ENCODE assay signal across 8 mouse cellular contexts in genomic region chr16:72028798-72029197, GRCm38 (mm10).
DNase-seq lines count a peak whose midpoint lies in the region; ATAC-seq and TF ChIP-seq lines count a peak whose summit lies in the region.

No protein-coding gene starts in this region.

- peak overlapping the region; percentile 61 for H3K4me2 ChIP-seq in limb, embryonic 14.5 days (replicated peaks; ENCODE audit: low read depth, low read length, severe bottlenecking)
- H3K4me2 ChIP-seq in stomach, embryonic 15.5 days = peak overlapping the region; percentile 71

- H3K27me3 ChIP-seq in limb, embryonic 14.5 days (ENCODE audit: control insufficient read depth, insufficient read depth, low read length) = peaks cover 20% of the 10 kb centered on the region
- peaks cover 11% of the 10 kb centered on the region; the same call in 1 of the 2 replicates for H3K27me3 ChIP-seq in stomach, embryonic 15.5 days (replicated peaks)

- DNase-seq in kidney, postnatal 4 days = peak; percentile 11 to 27
- no peak for DNase-seq in kidney, adult 8-10 months
- peak; percentile 54 for DNase-seq in embryo, embryonic 9.5 days (ENCODE audit: extremely low spot score)
- DNase-seq in frontal cortex, postnatal 25 days (ENCODE audit: low spot score in 2 of 2) = peak; percentile 7 to 26
- no peak for DNase-seq in limb, embryonic 14.5 days (ENCODE audit: low spot score)
- no peak for DNase-seq in thymus, adult 18-20 months

- peak overlapping the region; percentile 41 for H3K4me3 ChIP-seq in limb, embryonic 14.5 days (replicated peaks; ENCODE audit: low read length)
- H3K4me3 ChIP-seq in stomach, embryonic 15.5 days (replicated peaks) = peak overlapping the region; percentile 45

- no peaks in the 10 kb centered on the region for H3K9me3 ChIP-seq in limb, embryonic 14.5 days (ENCODE audit: control insufficient read depth, low read length)
- H3K9me3 ChIP-seq in stomach, embryonic 15.5 days = no peaks in the 10 kb centered on the region

- H3K4me1 ChIP-seq in limb, embryonic 14.5 days (ENCODE audit: control insufficient read depth, insufficient read depth, low read length) = 0 out of 2 replicates have a peak, but pooled peaks cover 4% of the 10 kb centered on the region
- H3K4me1 ChIP-seq in stomach, embryonic 15.5 days = peaks cover 8% of the 10 kb centered on the region; the same call in 1 of the 2 replicates

- peak; percentile 17; the same call in 1 of the 2 replicates for ATAC-seq in limb, embryonic 14.5 days (ENCODE audit: low FRiP score, low read depth)
- ATAC-seq in stomach, embryonic 15.5 days (ENCODE audit: insufficient read depth, low FRiP score, low read depth) = no peak
- no peak for ATAC-seq in monocyte, adult 5-6 weeks (replicated peaks; ENCODE audit: insufficient number of reproducible peaks, low FRiP score, low TSS enrichment, poor library complexity, severe bottlenecking)

- H3K36me3 ChIP-seq in limb, embryonic 14.5 days (ENCODE audit: control insufficient read depth, insufficient read depth, low read length) = no peaks in the 10 kb centered on the region
- H3K36me3 ChIP-seq in stomach, embryonic 15.5 days = no peaks in the 10 kb centered on the region

- H3K27ac ChIP-seq in limb, embryonic 14.5 days (replicated peaks; ENCODE audit: low read depth, low read length) = no peak overlapping the region
- no peak overlapping the region for H3K27ac ChIP-seq in stomach, embryonic 15.5 days

- H3K9ac ChIP-seq in limb, embryonic 14.5 days (ENCODE audit: low read depth, low read length, severe bottlenecking) = peak overlapping the region; percentile 13; the same call in 1 of the 2 replicates
- H3K9ac ChIP-seq in stomach, embryonic 15.5 days = no peak overlapping the region

- WGBS in limb, embryonic 14.5 days = 2% methylated on average over 18 of the region's 18 CpGs
- under 1% methylated on average over 18 of the region's 18 CpGs for WGBS in stomach, embryonic 15.5 days

- no peak for TF ChIP-seq POLR2A in limb, embryonic 14.5 days (IDR thresholded peaks at IDR 0.05; ENCODE audit: borderline replicate concordance, extremely low read depth, insufficient read depth, insufficient read length)

Comparison
In these comparisons a context has a peak if more than half of its experiments do, and no peak if none do; other contexts are left out.
1. DNase-seq: peak in kidney, postnatal 4 days (2 of 2), embryo, embryonic 9.5 days (single experiment) and frontal cortex, postnatal 25 days (2 of 2); none in kidney, adult 8-10 months (0 of 2), limb, embryonic 14.5 days (single experiment) and thymus, adult 18-20 months (0 of 2).